Mouse (Mus musculus): Measurements from ENCODE around the gene Fam129b. TPM values are rescaled to one million over a fixed set of nuclear protein-coding genes. Genes with fewer than 3 reads are reported as not detected.

The Fam129b gene
- polyA plus RNA-seq, 1 experiment from 2014 or later = 44.9 TPM

- Histone ChIP-seq H3K36me3 (ENCODE audit: control insufficient read depth, insufficient read depth) (no peaks in the 10 kb centered on the region), H3K27me3 (ENCODE audit: control insufficient read depth, insufficient read depth, low read length) (no peaks in the 10 kb centered on the region), H3K4me3 (ENCODE audit: low read length) (no peak overlapping the region), H3K9ac (ENCODE audit: low read length) (no peak overlapping the region), H3K9me3 (replicated peaks; ENCODE audit: control insufficient read depth, low read length) (no peaks in the 10 kb centered on the region), H3K4me2 (ENCODE audit: low read depth, low read length) (no peak overlapping the region), H3K27ac (ENCODE audit: low read length) (no peak overlapping the region), H3K4me1 (ENCODE audit: control insufficient read depth, insufficient read depth, low read length) (peaks cover 56% of the 10 kb centered on the region)
- 63% methylated on average over 2 of the region's 2 CpGs for WGBS
- no peak for ATAC-seq (replicated peaks; ENCODE audit: extremely low read depth, insufficient read depth, low FRiP score)
Measured at GRCm38 (mm10) chr2:32894097-32894496, 18.2 kb downstream of the Fam129b start.

- H3K36me3 ChIP-seq (ENCODE audit: control insufficient read depth, insufficient read depth) = no peaks in the 10 kb centered on the region
- H3K4me2 ChIP-seq (ENCODE audit: low read depth, low read length) = no peak overlapping the region
- no peak for ATAC-seq (replicated peaks; ENCODE audit: extremely low read depth, insufficient read depth, low FRiP score)
- H3K4me3 ChIP-seq (ENCODE audit: low read length) = no peak overlapping the region
- H3K27me3 ChIP-seq (ENCODE audit: control insufficient read depth, insufficient read depth, low read length) = no peaks in the 10 kb centered on the region
- WGBS = 62% methylated on average over 8 of the region's 8 CpGs
- H3K27ac ChIP-seq (ENCODE audit: low read length) = no peak overlapping the region
- no peak overlapping the region for H3K9ac ChIP-seq (ENCODE audit: low read length)
- no peaks in the 10 kb centered on the region for H3K9me3 ChIP-seq (replicated peaks; ENCODE audit: control insufficient read depth, low read length)
- peaks cover 48% of the 10 kb centered on the region for H3K4me1 ChIP-seq (ENCODE audit: control insufficient read depth, insufficient read depth, low read length)
Measured at GRCm38 (mm10) chr2:32895606-32896106, 19.7 kb downstream of the Fam129b start.

- no peak; the same call in 1 of the 2 replicates for ATAC-seq (replicated peaks; ENCODE audit: extremely low read depth, insufficient read depth, low FRiP score)
- Histone ChIP-seq H3K4me2 (ENCODE audit: low read depth, low read length) (no peak overlapping the region), H3K4me3 (ENCODE audit: low read length) (no peak overlapping the region)
Measured at GRCm38 (mm10) chr2:32896507-32897147, 20.7 kb downstream of the Fam129b start.

GRCm38 (mm10) chr2:32898983-32899382, 23.1 kb downstream of the Fam129b start:
- Histone ChIP-seq H3K36me3 (ENCODE audit: control insufficient read depth, insufficient read depth) (no peaks in the 10 kb centered on the region), H3K9me3 (replicated peaks; ENCODE audit: control insufficient read depth, low read length) (no peaks in the 10 kb centered on the region), H3K9ac (ENCODE audit: low read length) (peak overlapping the region; percentile 28; the same call in 1 of the 2 replicates), H3K4me3 (ENCODE audit: low read length) (no peak overlapping the region), H3K27ac (ENCODE audit: low read length) (no peak overlapping the region), H3K4me1 (ENCODE audit: control insufficient read depth, insufficient read depth, low read length) (peaks cover 37% of the 10 kb centered on the region), H3K4me2 (ENCODE audit: low read depth, low read length) (no peak overlapping the region), H3K27me3 (ENCODE audit: control insufficient read depth, insufficient read depth, low read length) (no peaks in the 10 kb centered on the region)
- no peak for ATAC-seq (replicated peaks; ENCODE audit: extremely low read depth, insufficient read depth, low FRiP score)
- WGBS = 44% methylated on average over 7 of the region's 7 CpGs

More at GRCm38 (mm10) chr2:32896507-32897147, 20.7 kb downstream of the Fam129b start:
- H3K4me1 ChIP-seq (ENCODE audit: control insufficient read depth, insufficient read depth, low read length) = peaks cover 39% of the 10 kb centered on the region
- H3K27me3 ChIP-seq (ENCODE audit: control insufficient read depth, insufficient read depth, low read length) = no peaks in the 10 kb centered on the region
- H3K9ac ChIP-seq (ENCODE audit: low read length) = 0 out of 2 replicates have a peak overlapping the region, but pooled peaks have one; percentile 26
- H3K27ac ChIP-seq (ENCODE audit: low read length) = peak overlapping the region; percentile 11; the same call in 1 of the 2 replicates
- no peaks in the 10 kb centered on the region for H3K36me3 ChIP-seq (ENCODE audit: control insufficient read depth, insufficient read depth)
- WGBS = 46% methylated on average over 10 of the region's 10 CpGs
- H3K9me3 ChIP-seq (replicated peaks; ENCODE audit: control insufficient read depth, low read length) = no peaks in the 10 kb centered on the region

GRCm38 (mm10) chr2:32902126-32902525, 26.2 kb downstream of the Fam129b start:
- no peaks in the 10 kb centered on the region for H3K9me3 ChIP-seq (replicated peaks; ENCODE audit: control insufficient read depth, low read length)
- no peak overlapping the region for H3K4me2 ChIP-seq (ENCODE audit: low read depth, low read length)
- H3K27ac ChIP-seq (ENCODE audit: low read length) = no peak overlapping the region
- H3K36me3 ChIP-seq (ENCODE audit: control insufficient read depth, insufficient read depth) = no peaks in the 10 kb centered on the region
- peaks cover 33% of the 10 kb centered on the region for H3K4me1 ChIP-seq (ENCODE audit: control insufficient read depth, insufficient read depth, low read length)
- no peak for ATAC-seq (replicated peaks; ENCODE audit: extremely low read depth, insufficient read depth, low FRiP score)
- no peak overlapping the region for H3K9ac ChIP-seq (ENCODE audit: low read length)
- 77% methylated on average over 9 of the region's 9 CpGs for WGBS
- no peaks in the 10 kb centered on the region for H3K27me3 ChIP-seq (ENCODE audit: control insufficient read depth, insufficient read depth, low read length)
- no peak overlapping the region for H3K4me3 ChIP-seq (ENCODE audit: low read length)

GRCm38 (mm10) chr2:32903470-32903869, 27.6 kb downstream of the Fam129b start:
- Histone ChIP-seq H3K4me1 (ENCODE audit: control insufficient read depth, insufficient read depth, low read length) (peaks cover 41% of the 10 kb centered on the region), H3K27me3 (ENCODE audit: control insufficient read depth, insufficient read depth, low read length) (no peaks in the 10 kb centered on the region), H3K9me3 (replicated peaks; ENCODE audit: control insufficient read depth, low read length) (no peaks in the 10 kb centered on the region), H3K4me3 (ENCODE audit: low read length) (no peak overlapping the region), H3K4me2 (ENCODE audit: low read depth, low read length) (no peak overlapping the region), H3K27ac (ENCODE audit: low read length) (no peak overlapping the region), H3K36me3 (ENCODE audit: control insufficient read depth, insufficient read depth) (no peaks in the 10 kb centered on the region), H3K9ac (ENCODE audit: low read length) (no peak overlapping the region)
- WGBS = 58% methylated on average over 4 of the region's 4 CpGs
- no peak for ATAC-seq (replicated peaks; ENCODE audit: extremely low read depth, insufficient read depth, low FRiP score)

- H3K9ac ChIP-seq (ENCODE audit: low read length) = no peak overlapping the region
- no peak overlapping the region for H3K4me3 ChIP-seq (ENCODE audit: low read length)
- no peak overlapping the region for H3K4me2 ChIP-seq (ENCODE audit: low read depth, low read length)
- ATAC-seq (replicated peaks; ENCODE audit: extremely low read depth, insufficient read depth, low FRiP score) = no peak
- no peaks in the 10 kb centered on the region for H3K9me3 ChIP-seq (replicated peaks; ENCODE audit: control insufficient read depth, low read length)
- H3K27me3 ChIP-seq (ENCODE audit: control insufficient read depth, insufficient read depth, low read length) = no peaks in the 10 kb centered on the region
- no peak overlapping the region for H3K27ac ChIP-seq (ENCODE audit: low read length)
- H3K4me1 ChIP-seq (ENCODE audit: control insufficient read depth, insufficient read depth, low read length) = peaks cover 43% of the 10 kb centered on the region
- 64% methylated on average over 5 of the region's 5 CpGs for WGBS
- H3K36me3 ChIP-seq (ENCODE audit: control insufficient read depth, insufficient read depth) = no peaks in the 10 kb centered on the region
Measured at GRCm38 (mm10) chr2:32904637-32905036, 28.7 kb downstream of the Fam129b start.

- no peak overlapping the region for H3K9ac ChIP-seq (ENCODE audit: low read length)
- no peaks in the 10 kb centered on the region for H3K27me3 ChIP-seq (ENCODE audit: control insufficient read depth, insufficient read depth, low read length)
- peaks cover 43% of the 10 kb centered on the region for H3K4me1 ChIP-seq (ENCODE audit: control insufficient read depth, insufficient read depth, low read length)
- 79% methylated on average over 8 of the region's 8 CpGs for WGBS
- peaks cover 6% of the 10 kb centered on the region; the same call in 1 of the 2 replicates for H3K36me3 ChIP-seq (ENCODE audit: control insufficient read depth, insufficient read depth)
- ATAC-seq (replicated peaks; ENCODE audit: extremely low read depth, insufficient read depth, low FRiP score) = no peak
- H3K27ac ChIP-seq (ENCODE audit: low read length) = 0 out of 2 replicates have a peak overlapping the region, but pooled peaks have one; percentile 19
- H3K4me3 ChIP-seq (ENCODE audit: low read length) = no peak overlapping the region
- no peaks in the 10 kb centered on the region for H3K9me3 ChIP-seq (replicated peaks; ENCODE audit: control insufficient read depth, low read length)
- H3K4me2 ChIP-seq (ENCODE audit: low read depth, low read length) = no peak overlapping the region
Measured at GRCm38 (mm10) chr2:32905297-32905696, 29.4 kb downstream of the Fam129b start.

GRCm38 (mm10) chr2:32907442-32907841, 31.5 kb downstream of the Fam129b start:
- 49% methylated on average over 8 of the region's 8 CpGs for WGBS
- H3K9me3 ChIP-seq (replicated peaks; ENCODE audit: control insufficient read depth, low read length) = no peaks in the 10 kb centered on the region
- H3K36me3 ChIP-seq (ENCODE audit: control insufficient read depth, insufficient read depth) = peaks cover 9% of the 10 kb centered on the region; the same call in 1 of the 2 replicates
- peak overlapping the region; percentile 64 for H3K9ac ChIP-seq (ENCODE audit: low read length)
- H3K4me3 ChIP-seq (ENCODE audit: low read length) = no peak overlapping the region
- no peaks in the 10 kb centered on the region for H3K27me3 ChIP-seq (ENCODE audit: control insufficient read depth, insufficient read depth, low read length)
- ATAC-seq (replicated peaks; ENCODE audit: extremely low read depth, insufficient read depth, low FRiP score) = no peak
- H3K4me2 ChIP-seq (ENCODE audit: low read depth, low read length) = no peak overlapping the region
- H3K4me1 ChIP-seq (ENCODE audit: control insufficient read depth, insufficient read depth, low read length) = peaks cover 43% of the 10 kb centered on the region
- peak overlapping the region; percentile 95 for H3K27ac ChIP-seq (ENCODE audit: low read length)
